Mouse (Mus musculus): ENCODE measurements around the gene Ikzf2.

DNA sequence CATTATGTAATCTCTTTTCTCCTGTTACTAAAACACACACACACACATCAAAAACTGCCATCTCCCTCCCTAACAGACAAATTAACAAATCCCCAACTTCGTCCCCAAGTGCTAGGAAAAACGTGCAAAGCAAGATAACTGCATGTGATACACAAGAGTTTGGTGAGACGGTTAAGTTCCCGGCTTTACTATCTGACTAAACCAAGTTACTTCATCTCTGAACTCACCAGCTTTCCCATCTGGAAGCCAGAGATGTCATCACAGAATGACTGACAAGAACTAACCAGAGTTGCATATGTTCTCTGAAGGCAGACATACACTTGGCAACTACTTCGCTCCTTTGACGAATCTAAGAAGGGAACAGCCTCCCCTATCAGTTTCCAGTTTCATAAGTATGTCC, 56.5 kb downstream of the Ikzf2 start:
- no peak for TF ChIP-seq CTCF (IDR thresholded peaks at IDR 0.05)
- TF ChIP-seq EP300 (IDR thresholded peaks at IDR 0.05): no peak

Data from lung, postnatal 0 days (tissue).